Mouse (Mus musculus) limb, embryonic 13.5 days (tissue): ENCODE data around the gene Tomm5. TPM values are rescaled to one million over a fixed set of nuclear protein-coding genes. Genes with fewer than 3 reads are reported as not detected.
"Not testable (repeated sequence)": the region's sequence is repeated elsewhere in the genome, so short reads cannot be mapped to it uniquely, and the experiment has no call there.

Source experiments
- ATAC-seq: fragments of 200-750 bp; cut with Nextera tagmentation; 2 replicates; pipeline ENCODE4 v1.8.0; 2017; ENCODE audit warnings: low read depth, moderate number of reproducible peaks, moderate TSS enrichment; ENCODE audit not compliant: low FRiP score
- H3K27ac ChIP-seq: fragments of 300-500 bp; sonication (generic); 2 replicates; pipeline ENCODE4 v1.5.1; 2015; ENCODE audit warnings: inconsistent platforms, mild to moderate bottlenecking, moderate library complexity
- H3K27me3 ChIP-seq: fragments of 300-500 bp; sonication (generic); 2 replicates; pipeline ENCODE4 v1.6.1; 2015; ENCODE audit warnings: mild to moderate bottlenecking, inconsistent platforms
- H3K36me3 ChIP-seq: fragments of 300-500 bp; sonication (generic); 2 replicates; pipeline ENCODE4 v1.6.1; 2015; ENCODE audit warnings: inconsistent platforms, mild to moderate bottlenecking, moderate library complexity
- H3K4me1 ChIP-seq: fragments of 300-500 bp; sonication (generic); 2 replicates; pipeline ENCODE4 v1.6.1; 2015; ENCODE audit warnings: inconsistent platforms
- H3K4me2 ChIP-seq: fragments of 300-500 bp; sonication (generic); replicated peaks from 2 replicates; pipeline ENCODE4 v1.6.1; 2015; ENCODE audit warnings: inconsistent platforms, mild to moderate bottlenecking, moderate library complexity
- H3K4me3 ChIP-seq: fragments of 300-500 bp; sonication (generic); 2 replicates; pipeline ENCODE4 v1.5.1; 2015; ENCODE audit warnings: moderate library complexity, mild to moderate bottlenecking, inconsistent platforms
- H3K9ac ChIP-seq: fragments of 300-500 bp; sonication (generic); 2 replicates; pipeline ENCODE4 v1.6.1; 2015; ENCODE audit warnings: mild to moderate bottlenecking, inconsistent platforms
- H3K9me3 ChIP-seq: fragments of 300-500 bp; sonication (generic); 2 replicates; pipeline ENCODE4 v1.6.1; 2016; ENCODE audit warnings: inconsistent platforms
- WGBS: fragments of 180-500 bp; shearing (Covaris S2); methylation state at CpG from one replicate; pipeline ENCODE4 v1.1.7; 2015; 5-methylcytosine and 5-hydroxymethylcytosine counted together
- polyA plus RNA-seq: library from polyadenylated mRNA; unstranded; fragments of >200 nt; fragmentation: Nextera tagmentation; extraction: Ambion mirVana; gene quantifications from 2 replicates; pipeline ENCODE4 v1.2.1, GENCODE M21; 2015

Gene Tomm5
- polyA plus RNA-seq, 1 experiment from 2014 or later, result 213 TPM

GRCm38 (mm10) chr4:45063836-45064235, 44.1 kb downstream of the Tomm5 start:
- H3K36me3 ChIP-seq, result peaks cover 37% of the 10 kb centered on the region
- H3K4me2 ChIP-seq, H3K9ac ChIP-seq, H3K9me3 ChIP-seq, H3K4me3 ChIP-seq, H3K4me1 ChIP-seq, H3K27ac ChIP-seq, H3K27me3 ChIP-seq, ATAC-seq: not testable (repeated sequence)
- WGBS, result 82% methylated on average over 1 of the region's 1 CpGs

GRCm38 (mm10) chr4:45055451-45055850, 52.5 kb downstream of the Tomm5 start:
- Histone ChIP-seq H3K27me3 (no peaks in the 10 kb centered on the region), H3K27ac (no peak overlapping the region), H3K4me3 (no peak overlapping the region), H3K9me3 (no peaks in the 10 kb centered on the region), H3K4me2 (no peak overlapping the region), H3K9ac (no peak overlapping the region), H3K4me1 (no peaks in the 10 kb centered on the region), H3K36me3 (peaks cover 58% of the 10 kb centered on the region)
- 88% methylated on average over 8 of the region's 8 CpGs for WGBS
- no peak for ATAC-seq

Other genes with a start within 250 kb of the Tomm5 start
- gene Grhpr, start 126.7 kb downstream of the Tomm5 start, polyA plus RNA-seq, result 58.2 TPM in 2 replicates
- gene Zbtb5, start 95.7 kb downstream of the Tomm5 start, polyA plus RNA-seq, result 30.2 and 30.6 TPM in 2 replicates
- gene Polr1e, start 89.5 kb downstream of the Tomm5 start, polyA plus RNA-seq, result 43.9 and 44.6 TPM in 2 replicates
- 17.9 and 19.2 TPM in 2 replicates for gene Fbxo10, start 23.5 kb downstream of the Tomm5 start, polyA plus RNA-seq
- gene Frmpd1, start 76.8 kb upstream of the Tomm5 start, polyA plus RNA-seq, result 2.8 and 4.6 TPM in 2 replicates
- gene Trmt10b, start 189.0 kb upstream of the Tomm5 start, polyA plus RNA-seq, result 19.9 TPM in 2 replicates
- 12.9 and 13.8 TPM in 2 replicates for gene Dcaf10, start 234.0 kb upstream of the Tomm5 start, polyA plus RNA-seq
- 74.0 and 79.1 TPM in 2 replicates for gene Exosc3, start 234.6 kb upstream of the Tomm5 start, polyA plus RNA-seq